Mouse (Mus musculus) adrenal gland, adult 18-20 months (tissue): ENCODE data around the gene Ctsw. TPM values are rescaled to one million over a fixed set of nuclear protein-coding genes. Genes with fewer than 3 reads are reported as not detected.
A peak's percentile ranks its signal among the peaks of the same experiment; 100 is the strongest.

ENCODE experiments used
- DNase-seq, 2 experiments: peaks; one replicate each; pipeline ENCODE4 v3.0.0; 2021 to 2022; ENCODE audit warnings: low spot score in 2 of 2
- total RNA-seq, 2 experiments: library from RNA; stranded (reverse); gene quantifications; 1 replicate in 1 of 2; 2 replicates in 1 of 2; pipeline ENCODE4 v1.2.3; 2021

The Ctsw gene
- total RNA-seq, 2 experiments from 2014 or later: 1.0 to 2.1 TPM

DNA sequence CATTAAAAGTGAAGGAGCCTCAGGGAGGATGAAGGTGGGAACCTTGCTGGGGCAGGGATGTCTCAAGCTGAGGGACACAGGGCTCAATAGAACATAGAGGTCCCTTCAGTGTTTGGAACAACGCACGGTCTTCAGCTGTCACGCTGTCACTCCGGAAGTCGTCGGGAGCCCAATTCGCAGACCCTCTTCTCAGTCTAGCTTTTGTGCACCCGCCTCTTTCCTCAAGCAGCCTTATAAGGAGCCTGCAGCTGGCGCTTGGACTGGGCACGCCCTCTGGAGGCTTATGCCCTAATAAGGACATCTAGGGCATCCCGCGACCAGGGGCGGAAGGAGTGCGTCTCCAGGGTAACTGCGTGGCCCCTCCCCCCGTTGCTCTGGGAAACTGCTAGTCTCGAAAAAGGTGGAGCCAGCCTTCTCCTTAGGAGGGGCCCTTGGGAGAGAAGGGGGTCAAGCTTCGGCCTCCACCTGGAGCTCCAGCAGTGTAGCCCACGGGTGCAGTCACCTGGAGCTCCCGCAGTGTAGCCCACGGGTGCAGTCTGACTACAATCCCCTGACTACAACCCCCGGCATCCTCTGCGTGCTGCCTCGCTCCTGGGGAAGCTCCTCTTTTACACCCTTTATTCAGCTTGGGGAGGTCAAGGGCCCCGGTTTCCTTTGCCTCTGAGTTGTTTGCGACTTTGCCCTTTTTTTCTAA lies 20.7 kb upstream of the Ctsw start:
- peak; percentile 93 for DNase-seq

DNA sequence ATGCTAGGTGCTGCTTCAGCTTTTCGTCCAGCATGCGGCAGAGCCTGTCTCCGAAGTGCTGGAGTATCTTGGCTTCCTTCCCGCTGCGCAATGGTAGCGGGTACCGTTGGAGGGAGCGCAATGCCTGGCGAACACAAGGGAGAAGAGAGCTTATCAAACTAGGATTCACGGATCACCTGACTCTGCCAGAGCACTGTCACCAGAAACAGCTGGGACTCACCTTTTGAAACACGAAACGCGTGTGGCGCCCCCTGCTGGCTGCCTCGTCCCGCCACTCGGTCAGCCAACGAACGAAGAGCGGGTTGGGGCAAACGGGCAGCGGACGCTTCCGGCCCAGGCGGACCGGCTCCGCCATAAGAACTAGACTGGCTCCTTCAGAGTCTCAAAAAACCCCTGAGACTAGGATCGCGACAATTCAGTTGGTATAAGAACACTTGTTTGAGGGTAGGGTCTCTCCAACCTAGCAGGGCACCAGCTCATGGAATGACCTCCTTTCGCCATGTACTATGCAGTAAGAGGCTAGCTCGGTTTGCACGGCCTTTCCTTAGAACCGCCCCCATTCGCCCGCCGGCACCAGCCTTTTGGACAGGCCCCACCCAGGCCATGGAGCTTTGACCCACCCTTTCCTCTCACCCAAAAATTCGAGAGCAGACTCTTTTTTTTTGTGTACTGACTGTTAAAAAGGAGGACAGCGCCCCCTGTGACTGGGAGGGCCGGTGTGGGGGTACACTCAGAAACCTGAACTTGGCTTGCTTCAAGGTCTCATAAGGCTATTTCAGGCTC lies 19.7 kb upstream of the Ctsw start, which contains the start of gene Mus81:
Mus81 (minus strand) TSS at position 635 of the 783 bp plus-strand sequence.
- DNase-seq: peak; percentile 99

DNA sequence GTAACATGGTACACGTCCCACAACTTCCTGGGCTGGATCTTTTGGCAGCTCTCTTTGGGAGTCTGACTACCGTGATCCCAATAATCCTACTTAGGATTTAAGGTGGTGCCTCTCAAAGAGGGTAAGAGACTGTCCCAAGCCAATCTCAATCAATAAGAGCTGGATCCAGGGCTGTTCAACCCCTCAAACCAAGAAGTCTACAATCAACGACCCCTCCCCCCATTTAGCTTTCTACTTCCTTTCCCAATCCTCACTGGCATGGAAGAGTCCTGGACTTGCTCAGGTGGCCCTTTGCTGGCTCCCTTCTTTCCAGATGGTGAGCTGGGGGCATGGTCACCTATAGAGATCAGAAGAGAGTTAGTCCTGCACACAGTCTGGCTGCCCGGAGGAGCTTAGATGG lies 18.5 kb upstream of the Ctsw start:
- no peak for DNase-seq

DNA sequence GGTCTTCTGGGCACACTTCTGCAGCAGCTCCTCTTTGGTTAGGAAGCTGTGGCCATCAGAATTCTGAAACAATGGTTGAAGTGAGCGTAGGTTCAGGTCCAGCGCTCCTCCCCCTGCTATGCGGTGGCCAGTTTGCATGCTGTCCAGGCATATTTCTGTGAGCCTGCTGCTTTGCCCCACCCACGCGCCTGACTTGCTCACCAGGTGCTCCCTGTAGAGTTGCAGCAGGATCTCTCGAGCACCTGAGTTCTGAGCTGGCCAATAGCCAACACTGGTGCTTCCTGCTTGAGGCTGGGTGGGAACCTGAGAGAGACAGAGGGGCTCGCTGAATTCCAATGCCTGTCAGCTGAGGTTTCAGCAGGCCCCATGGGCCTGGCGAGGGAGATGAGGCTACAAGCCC lies 18.0 kb upstream of the Ctsw start:
- peak in 1 of 2 experiments; percentile 26 for DNase-seq

DNA sequence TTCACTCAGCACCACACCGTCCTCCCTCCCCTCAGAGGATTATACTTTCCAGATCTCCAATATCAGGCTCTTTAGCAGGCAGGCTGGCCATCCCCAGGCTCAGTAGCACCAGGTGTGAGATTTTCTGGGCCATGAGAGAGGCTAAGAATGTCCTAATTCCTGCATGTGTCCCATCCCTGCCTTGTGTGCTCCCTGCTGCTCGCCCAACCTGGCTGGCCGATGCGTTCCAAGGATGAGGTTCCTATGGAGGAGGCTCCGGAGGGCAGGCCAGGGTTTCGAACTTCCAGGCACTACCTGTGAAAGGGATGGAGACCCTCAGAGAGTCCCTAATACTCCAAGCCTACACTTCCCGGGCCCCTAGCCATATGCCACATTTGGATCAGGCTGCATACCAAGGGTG lies 17.5 kb upstream of the Ctsw start:
- DNase-seq: no peak

DNA sequence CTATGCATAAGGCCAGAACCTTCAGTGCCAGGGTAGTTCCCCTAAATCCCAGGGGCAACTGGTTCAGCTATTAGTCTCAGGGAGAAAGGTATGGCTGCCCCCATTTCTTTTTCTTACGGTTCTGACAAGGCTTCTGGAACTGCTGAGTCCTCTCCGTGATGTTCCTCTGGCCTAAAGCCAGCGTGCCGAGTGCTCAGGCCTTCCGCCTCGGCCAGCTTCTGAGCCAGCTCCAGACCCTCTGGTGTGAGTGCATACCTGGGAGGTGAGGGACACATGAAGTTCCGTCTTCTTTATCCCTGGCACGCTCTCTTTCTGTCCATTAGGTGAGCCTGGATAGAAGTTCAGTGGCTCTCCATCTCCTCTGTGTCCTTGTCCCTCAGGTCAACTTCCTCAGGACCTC lies 17.1 kb upstream of the Ctsw start:
- no peak for DNase-seq

DNA sequence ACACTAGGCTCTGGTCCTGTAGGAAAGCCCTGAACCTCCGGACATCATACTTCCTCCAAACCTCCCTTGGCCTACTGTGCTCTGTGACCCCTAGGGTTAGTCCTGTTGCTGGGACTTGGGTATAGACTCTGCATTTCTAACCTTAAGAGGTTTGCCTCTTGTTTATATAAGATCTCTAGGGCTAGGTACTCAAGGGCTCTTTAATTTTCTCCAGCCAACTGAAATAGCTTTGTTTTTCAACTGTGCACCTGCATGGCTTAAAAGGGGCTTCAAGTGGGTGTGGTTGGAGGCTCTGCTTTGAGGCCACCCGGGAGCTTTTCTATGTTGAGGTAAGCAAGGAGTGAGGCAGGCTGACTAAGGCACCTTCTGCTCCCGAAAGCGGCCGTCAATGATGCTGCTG lies 16.2 kb upstream of the Ctsw start:
- DNase-seq: no peak

DNA sequence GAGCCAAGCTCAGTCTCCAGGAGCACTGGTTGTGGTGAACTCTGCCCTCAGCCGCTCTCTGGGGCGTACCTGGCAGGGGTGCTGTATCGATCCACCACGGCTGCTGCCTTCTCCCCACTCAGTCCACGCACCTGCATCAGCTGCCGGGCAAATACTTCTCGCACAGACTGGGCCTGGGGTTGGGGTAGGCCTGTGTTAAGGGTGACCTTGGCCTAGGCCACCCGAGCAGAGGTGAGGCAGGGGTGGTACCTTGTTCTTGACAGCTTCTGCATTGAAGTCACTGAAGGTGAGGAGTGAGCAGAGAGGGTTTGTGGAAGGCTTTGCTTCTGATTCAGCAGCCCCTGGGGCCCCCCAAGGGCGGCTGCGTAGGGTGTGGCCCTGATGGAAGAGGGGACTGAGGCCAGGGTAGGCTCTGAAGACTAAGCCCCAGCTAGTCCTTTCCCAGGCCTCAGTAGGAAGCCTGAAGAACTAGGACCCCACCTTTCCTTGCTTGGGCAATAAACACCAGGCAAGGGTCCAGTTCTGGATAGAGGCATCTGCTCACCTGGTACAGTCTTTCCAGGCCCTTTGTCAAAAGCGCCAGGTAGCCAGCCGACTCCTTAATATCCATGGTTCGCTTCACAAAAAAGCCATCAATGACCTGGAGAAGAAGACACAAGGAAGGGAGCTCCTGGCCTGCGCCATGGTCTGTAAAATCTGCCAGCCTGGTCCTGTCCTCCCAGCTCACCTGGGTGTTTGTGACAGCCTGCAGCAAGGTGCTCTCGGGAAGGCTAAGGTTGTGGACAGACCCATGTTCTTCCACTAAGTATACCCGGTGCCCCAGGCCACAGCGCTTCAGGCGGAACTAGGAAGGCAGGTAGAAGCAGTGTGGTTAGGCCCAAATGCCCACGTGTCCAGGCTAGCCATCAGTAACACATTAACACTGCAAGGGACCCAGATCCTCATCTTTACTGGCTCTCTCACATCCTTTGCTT lies 15.4 kb upstream of the Ctsw start:
- no peak for DNase-seq

DNA sequence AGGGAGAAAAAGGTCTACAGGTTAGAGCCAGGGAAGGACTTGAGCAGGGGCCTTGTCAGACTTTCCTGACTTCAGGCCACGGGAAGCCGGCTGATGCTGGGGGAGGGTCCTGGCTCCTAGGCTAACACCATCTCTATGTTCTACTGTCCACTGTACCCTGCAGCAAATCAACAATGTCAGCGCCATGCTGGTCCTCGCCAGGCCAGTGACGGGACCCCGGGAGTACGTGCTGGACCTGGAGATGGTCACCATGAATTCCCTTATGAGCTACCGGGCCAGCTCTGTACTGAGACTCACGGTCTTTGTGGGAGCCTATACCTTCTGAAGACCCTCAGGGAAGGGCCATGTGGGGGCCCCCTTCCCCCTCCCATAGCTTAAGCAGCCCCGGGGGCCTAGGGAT lies 13.1 kb upstream of the Ctsw start:
- no peak for DNase-seq

DNA sequence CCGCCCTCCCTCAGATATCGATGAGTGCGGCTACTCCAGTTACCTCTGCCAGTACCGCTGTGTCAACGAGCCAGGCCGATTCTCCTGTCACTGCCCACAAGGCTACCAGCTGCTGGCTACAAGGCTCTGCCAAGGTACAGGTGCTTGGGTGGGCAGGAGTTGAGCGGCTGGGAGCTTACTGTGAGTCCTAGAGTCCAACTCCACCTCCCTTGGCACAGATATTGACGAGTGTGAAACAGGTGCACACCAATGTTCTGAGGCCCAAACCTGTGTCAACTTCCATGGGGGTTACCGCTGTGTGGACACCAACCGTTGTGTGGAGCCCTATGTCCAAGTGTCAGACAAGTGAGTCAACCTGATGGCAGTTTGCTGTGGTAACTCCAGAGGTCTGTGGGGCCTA lies 11.7 kb upstream of the Ctsw start:
- DNase-seq: no peak

DNA sequence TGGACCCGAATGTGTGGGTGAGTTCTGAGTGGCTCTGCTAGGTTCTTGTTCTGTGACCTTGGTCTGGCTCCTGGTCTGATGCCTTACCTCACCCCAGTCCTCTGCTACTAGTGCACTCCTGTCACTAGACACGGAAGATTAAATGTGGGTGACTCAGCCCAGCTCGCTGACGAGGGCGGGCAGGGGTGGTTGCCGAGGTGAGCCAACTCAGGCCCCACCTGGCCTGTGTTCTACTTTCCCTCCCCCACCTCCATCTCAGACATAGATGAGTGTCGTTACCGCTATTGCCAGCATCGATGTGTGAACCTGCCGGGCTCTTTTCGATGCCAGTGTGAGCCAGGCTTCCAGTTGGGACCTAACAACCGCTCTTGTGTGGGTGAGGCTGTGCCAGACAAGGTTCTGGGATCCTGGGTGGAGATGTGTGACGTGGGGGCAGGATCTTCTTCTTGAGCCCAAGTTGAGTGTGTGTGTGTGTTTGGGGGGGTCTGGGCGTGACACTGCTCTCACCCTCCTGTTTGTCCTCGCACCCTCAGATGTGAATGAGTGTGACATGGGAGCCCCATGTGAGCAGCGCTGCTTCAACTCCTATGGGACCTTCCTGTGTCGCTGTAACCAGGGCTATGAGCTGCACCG lies 9.5 kb upstream of the Ctsw start:
- no peak for DNase-seq

DNA sequence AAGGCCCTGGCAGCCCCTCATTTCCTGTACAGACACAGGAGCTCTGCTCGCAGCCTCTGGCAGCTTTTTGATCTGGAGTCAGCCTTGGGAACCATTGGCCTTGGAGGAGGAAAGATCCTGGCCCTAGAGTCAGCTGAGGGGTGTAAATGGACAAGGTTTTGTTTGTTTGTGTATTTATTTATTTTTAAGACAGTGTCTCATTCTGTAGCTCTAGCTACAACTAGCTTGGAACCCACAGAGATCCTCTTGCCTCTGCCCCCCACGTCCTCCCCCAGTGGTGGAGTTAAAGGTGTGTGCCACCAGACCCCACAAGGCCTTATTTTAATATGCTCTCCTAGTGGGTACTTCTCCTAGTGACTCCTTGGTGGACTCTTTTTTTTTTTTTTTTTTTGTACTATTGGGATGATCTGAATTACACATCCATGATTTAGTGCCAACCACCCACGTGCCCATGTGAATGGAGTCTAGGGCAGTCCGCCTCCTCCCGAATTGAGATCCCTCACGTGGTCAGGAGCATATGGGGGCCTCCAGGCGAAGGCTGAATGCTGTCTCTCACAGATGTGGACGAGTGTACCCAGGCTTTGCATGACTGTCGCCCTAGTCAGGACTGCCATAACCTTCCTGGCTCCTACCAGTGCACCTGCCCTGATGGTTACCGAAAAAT lies 8.8 kb upstream of the Ctsw start:
- DNase-seq: peak in 1 of 2 experiments; percentile 31

DNA sequence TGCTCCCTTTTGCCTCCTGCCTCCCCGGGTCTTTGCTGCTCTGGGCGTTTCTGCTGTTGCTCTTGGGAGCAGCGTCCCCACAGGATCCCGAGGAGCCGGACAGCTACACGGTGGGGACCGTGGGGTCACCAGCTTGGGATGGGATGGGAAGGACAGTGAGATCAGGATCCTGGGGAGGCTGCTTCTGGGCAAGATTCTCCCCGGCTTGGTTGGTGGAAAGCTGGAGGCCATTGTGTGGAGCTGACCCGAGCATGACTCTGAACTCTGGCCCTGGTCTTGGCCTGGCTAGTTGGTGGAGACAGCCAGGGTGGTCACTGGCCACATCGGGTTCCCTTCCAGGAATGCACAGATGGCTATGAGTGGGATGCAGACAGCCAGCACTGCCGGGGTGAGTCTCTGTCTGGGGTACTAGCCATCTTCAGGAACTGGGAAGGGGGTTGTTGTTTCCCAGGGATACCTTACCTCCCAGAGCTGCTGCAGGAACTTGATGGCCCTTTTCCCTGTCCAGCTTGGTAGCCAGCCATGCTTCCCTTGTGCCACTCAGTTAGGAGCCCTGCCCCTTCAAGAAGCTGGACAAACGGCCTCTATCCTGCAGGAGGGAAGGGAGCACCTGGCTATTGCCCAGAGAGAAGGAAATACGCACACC lies 6.9 kb upstream of the Ctsw start:
- no peak for DNase-seq

DNA sequence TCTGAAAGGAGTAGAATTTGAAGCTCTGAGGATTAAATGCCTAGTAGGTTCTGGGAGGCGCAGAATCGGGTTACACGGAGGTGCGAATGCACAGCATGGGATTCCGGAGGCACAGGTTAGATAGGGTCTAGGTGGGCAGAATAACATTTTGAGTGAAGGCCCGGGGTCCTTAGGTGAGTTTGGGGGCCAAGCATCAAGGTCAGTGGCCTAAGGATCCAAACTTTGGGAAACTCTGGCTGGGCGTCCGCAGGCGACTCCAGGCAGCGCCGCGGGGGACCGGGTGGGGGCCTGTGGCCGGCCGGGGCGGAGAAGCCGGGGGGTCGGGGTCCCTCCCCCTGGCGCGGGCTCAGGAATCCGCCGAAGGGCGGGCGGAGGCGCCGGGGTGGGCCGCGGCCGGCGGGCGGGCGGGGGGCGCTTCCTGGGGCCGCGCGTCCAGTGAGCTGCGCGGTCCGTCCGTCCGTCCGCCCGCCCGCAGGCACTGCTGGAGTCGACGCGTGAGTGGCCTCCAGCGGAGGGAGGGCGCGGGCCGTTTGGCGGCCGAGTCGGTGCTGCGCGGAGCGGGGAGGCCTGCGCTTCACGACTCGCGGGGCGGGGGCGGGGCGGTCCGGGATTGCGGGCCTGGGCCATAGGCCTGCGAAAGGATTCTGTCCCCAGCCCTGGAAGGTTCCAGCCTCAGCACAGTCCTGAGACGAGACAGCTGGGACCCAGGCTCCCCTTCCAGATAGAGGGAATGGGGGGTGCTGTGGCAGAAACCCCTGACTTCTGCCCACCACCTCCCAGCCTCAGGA lies 6.2 kb upstream of the Ctsw start:
- peak; percentile 52 to 60 for DNase-seq

DNA sequence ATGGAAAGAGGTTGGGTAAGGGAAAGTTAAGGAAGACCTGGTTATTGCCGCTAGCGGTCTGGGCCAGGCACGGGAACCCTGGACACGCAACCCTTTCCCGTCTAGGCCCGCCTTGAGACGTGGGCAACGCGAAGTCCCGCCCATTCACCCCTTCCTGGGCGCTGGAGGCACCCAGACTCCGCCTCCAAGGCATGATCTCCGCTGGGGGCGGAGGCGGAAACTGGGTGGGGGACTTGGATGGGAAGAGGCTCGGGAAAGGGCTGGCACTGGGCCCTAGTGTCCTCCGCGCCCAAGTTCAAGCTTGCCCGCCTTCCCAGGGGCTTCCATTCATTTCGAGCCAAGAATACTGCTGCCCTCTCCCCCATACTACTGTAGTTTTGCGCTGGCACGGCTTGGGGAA lies 5.4 kb upstream of the Ctsw start, which contains the start of gene Efemp2:
Efemp2 (plus strand) TSS at position 235 of the 400 bp plus-strand sequence.
- peak; percentile 84 to 85 for DNase-seq

DNA sequence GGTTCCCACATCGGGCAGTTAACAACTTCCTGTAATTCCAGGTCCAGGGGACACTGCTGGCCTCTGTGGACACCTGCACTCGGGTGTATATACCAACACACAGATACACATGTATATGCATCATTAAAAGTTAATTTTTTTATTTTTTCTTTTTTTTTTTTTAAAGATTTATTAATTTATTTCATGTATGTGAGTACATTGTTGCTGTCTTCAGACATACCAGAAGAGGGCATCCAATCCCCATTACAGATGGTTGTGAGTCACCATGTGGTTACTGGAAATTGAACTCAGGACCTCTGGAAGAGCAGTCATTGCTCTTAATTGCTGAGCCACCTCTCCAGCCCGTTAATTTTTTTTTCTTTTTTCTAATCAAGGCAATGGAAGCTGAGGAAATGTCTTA lies 4.5 kb upstream of the Ctsw start:
- DNase-seq: no peak

DNA sequence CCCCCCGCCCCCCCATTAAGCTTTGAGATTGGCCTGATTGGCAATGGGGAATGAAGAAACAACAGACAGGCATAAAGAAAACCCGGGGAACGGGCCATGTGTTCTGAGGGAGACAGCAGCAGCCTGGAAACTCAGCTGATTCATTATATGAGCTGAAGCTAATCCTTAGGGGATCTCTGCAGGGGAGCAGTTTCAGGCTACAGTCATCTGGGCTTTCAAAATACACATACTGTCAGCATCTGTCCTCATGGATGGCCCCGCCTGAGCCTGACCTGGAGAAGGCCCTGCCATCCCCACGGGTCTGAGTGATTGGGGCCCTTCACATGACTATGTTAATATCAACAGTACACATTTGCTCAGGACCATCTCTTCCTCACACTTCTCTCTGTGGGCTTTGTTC lies 3.5 kb upstream of the Ctsw start:
- no peak for DNase-seq

DNA sequence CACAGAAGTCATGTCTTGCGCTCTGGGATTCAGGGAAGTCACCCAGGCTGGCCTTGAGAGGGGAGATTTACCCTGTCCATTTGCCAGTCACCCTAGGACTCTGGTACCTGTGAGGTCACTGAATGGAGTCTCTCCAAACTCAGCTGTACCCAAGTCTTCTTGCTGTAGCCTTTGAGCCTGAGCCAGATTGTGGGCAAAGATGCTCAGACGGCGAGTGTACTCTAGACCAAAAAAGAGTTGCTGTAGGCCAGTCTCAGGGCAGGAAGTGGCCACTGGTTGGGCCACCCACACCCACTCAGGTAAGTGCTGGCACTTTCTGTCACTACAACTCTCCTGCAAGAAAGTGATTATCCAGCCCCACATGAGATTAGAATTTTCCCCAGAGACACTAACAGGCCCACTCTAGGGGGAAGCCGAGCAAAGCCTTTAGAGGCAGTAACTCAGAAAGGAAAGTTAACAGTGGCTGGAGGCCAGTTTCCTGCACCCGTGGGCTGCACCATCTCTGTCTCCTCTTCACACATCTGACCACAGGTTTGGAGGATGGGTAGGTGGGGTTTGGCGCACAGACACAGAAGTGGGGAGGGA lies 1.3 kb downstream of the Ctsw start:
- no peak for DNase-seq

DNA sequence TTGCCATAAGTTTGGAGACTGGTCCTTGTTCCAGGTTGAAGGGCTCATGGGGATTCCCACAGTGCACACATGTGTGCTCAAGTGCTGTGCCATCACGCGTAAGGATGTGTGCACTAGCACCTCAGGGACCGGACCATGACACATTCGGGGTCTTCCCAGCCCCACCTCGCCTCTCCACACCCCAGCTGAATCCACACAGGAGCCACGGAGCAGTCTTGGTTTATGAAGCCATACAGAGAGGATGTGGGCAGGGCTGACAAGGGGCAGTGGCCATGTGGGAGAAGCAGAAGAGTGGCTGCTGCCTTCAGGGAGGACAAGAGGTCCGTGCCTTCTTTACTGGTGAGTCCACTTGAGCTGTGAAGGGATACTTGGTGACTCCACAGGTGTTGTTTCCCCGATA lies 3.3 kb downstream of the Ctsw start:
- no peak for DNase-seq
